Mouse (Mus musculus) cerebellum, adult 2 months (tissue): ENCODE measurements around the gene Zfp879.

Experiments used
- CTCF ChIP-seq: fragments of 200-500 bp; IDR thresholded peaks from 2 replicates; pipeline ENCODE4 v1.5.1; 2011; ENCODE audit warnings: low read depth, mild to moderate bottlenecking, control low read depth, low read length, moderate library complexity, borderline replicate concordance; ENCODE audit not compliant: insufficient read depth
- POLR2A ChIP-seq: fragments of 200-500 bp; IDR thresholded peaks from 2 replicates; pipeline ENCODE4 v1.6.1; 2011; ENCODE audit warnings: low read length, control low read depth, borderline replicate concordance; ENCODE audit not compliant: insufficient read depth

GRCm38 (mm10) chr11:50886933-50887293, 45.6 kb upstream of the Zfp879 start:
- TF ChIP-seq POLR2A (no peak), CTCF (no peak)
